Mouse (Mus musculus) thymus, adult 2 months (tissue): ENCODE data around the gene Itch. TPM values are rescaled to one million over a fixed set of nuclear protein-coding genes. Genes with fewer than 3 reads are reported as not detected.

Experiments used
- DNase-seq: peaks from one replicate; pipeline ENCODE4 v3.0.0; 2021
- H3K27ac ChIP-seq: fragments of 200-500 bp; 2 replicates; pipeline ENCODE4 v1.5.1; 2012; ENCODE audit warnings: low read length, control low read depth; ENCODE audit not compliant: control insufficient read depth, insufficient read depth
- H3K27me3 ChIP-seq: fragments of 200-500 bp; 2 replicates; pipeline ENCODE4 v1.6.1; 2012; ENCODE audit warnings: mild to moderate bottlenecking, low read length, moderate library complexity, mixed read lengths; ENCODE audit not compliant: control insufficient read depth, insufficient read depth
- H3K36me3 ChIP-seq: fragments of 200-500 bp; 2 replicates; pipeline ENCODE4 v1.6.1; 2012; ENCODE audit warnings: mild to moderate bottlenecking, low read length, moderate library complexity; ENCODE audit not compliant: control insufficient read depth, insufficient read depth
- H3K4me1 ChIP-seq: fragments of 200-500 bp; replicated peaks from 2 replicates; pipeline ENCODE4 v1.6.1; 2012; ENCODE audit warnings: low read length; ENCODE audit not compliant: control insufficient read depth, insufficient read depth
- H3K4me3 ChIP-seq: fragments of 200-500 bp; 2 replicates; pipeline ENCODE4 v1.5.1; 2012; ENCODE audit warnings: mild to moderate bottlenecking, low read length, control low read depth, moderate library complexity; ENCODE audit not compliant: control insufficient read depth, insufficient read depth
- CTCF ChIP-seq: fragments of 200-500 bp; IDR thresholded peaks from 2 replicates; pipeline ENCODE4 v1.5.1; 2012; ENCODE audit warnings: mild to moderate bottlenecking, control low read depth, low read length, moderate library complexity, borderline replicate concordance; ENCODE audit not compliant: control insufficient read depth, poor library complexity, insufficient read depth; ENCODE audit errors: extremely low read depth
- POLR2A ChIP-seq: fragments of 200-500 bp; IDR thresholded peaks from 2 replicates; pipeline ENCODE4 v1.6.1; 2012; ENCODE audit warnings: mild to moderate bottlenecking, low read length, control low read depth, moderate library complexity; ENCODE audit not compliant: control insufficient read depth, poor library complexity, insufficient read depth; ENCODE audit errors: extremely low read depth
- WGBS: fragments of 180-500 bp; shearing (Covaris S2); methylation state at CpG from one replicate; pipeline ENCODE4 v1.1.7; 2018; 5-methylcytosine and 5-hydroxymethylcytosine counted together
- polyA plus RNA-seq: library from polyadenylated mRNA; depleted of rRNA; stranded (reverse); fragments of >200 nt; gene quantifications from 2 replicates; pipeline ENCODE4 v1.2.3, GENCODE M21; 2012; rRNA removed

Gene Itch
- 15.4 and 16.9 TPM in 2 replicates for polyA plus RNA-seq

DNA sequence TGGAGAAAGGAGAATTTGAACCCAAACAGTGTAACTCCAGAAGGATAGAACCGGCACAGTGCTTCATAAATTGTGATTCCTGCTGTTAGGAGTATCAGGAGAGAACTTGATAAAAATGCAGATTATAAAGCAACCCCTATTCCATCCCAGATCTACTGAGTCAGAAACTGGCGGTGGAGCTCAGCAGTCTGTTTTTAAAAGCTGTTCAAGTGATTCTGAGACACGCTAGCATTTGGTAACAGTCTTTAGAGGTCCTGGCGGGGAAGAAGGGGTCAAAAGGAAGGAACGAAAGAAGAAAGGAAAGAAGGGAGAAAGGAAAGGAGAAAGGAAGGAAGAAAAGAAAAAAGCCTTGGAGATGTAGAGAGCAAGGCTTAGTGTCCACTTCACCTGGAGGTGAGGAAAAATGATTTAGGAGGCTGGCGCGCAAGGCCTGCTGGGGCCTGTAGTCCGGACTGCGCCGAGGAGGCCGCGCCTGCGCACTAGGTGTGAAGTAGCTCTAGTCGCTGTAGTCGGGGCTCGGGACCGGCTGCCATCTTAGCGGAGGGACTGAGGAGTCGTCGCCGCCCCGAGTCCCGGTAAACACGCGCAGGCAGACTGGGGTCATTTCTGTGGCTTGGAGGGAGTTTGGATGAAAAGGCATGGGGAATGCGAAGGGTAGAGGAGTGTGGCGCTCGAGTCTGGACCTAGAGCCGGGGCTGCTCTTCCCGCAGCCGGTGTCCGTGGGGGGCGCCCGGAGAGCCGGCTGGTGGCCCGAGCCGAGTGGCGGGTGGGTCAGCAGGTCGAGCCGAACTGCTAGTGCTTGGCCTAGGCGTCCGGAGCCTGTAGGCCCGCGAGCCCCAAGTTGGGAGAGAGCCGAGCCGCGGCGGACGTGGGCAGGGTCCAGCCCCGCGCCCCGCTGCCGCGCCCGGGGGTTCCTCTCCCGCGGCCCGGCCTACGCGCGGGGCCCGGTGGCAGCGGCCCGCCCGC, at the start of gene Itch:
Gene Itch (plus strand): TSS at position 499 of the 966 bp plus-strand sequence.
- Histone ChIP-seq H3K27ac (0 out of 2 replicates have a peak within 1 kb of the TSS, but pooled peaks have one; percentile 19), H3K27me3 (no peaks in the 10 kb centered on the region), H3K4me3 (peak within 1 kb of the TSS; percentile 98), H3K36me3 (peaks cover 5% of the 10 kb centered on the region), H3K4me1 (peaks cover 13% of the 10 kb centered on the region)
- peak; percentile 77 for TF ChIP-seq POLR2A
- no peak for TF ChIP-seq CTCF
- 2% methylated on average over 65 of the region's 65 CpGs for WGBS
- DNase-seq = peak; percentile 90

DNA sequence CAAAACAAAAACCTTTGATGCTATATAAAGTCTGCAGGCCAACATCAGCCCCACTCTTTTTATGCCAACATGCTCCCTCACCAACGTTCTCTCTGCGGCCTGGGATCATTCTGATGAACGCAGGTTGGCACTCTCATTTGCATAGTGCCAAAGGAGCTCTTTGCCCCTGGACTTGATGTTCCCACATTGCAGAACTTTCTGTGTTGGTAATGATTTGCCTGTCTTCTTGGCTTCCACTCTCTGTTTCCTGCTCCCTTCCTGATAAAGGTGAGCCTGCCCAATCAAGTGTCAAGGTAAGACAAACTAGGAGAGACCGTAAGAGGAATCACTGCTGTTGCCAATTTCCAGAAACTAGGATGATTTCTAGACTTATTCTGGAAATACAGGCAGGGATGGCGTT, 48.8 kb upstream of the Itch start:
- Histone ChIP-seq H3K27me3 (no peaks in the 10 kb centered on the region), H3K27ac (no peak overlapping the region)
- DNase-seq = no peak

GRCm38 (mm10) chr2:155086328-155086727, 47.0 kb upstream of the Itch start:
- Histone ChIP-seq H3K36me3 (no peaks in the 10 kb centered on the region), H3K4me3 (no peak overlapping the region), H3K27me3 (no peaks in the 10 kb centered on the region), H3K27ac (no peak overlapping the region), H3K4me1 (no peaks in the 10 kb centered on the region)
- TF ChIP-seq POLR2A (no peak), CTCF (no peak)
- DNase-seq = no peak
- 94% methylated on average over 5 of the region's 5 CpGs for WGBS

More for the DNA sequence above, 48.8 kb upstream of the Itch start:
- no peak overlapping the region for H3K4me3 ChIP-seq
- TF ChIP-seq CTCF = no peak
- TF ChIP-seq POLR2A = no peak
- peaks cover 2% of the 10 kb centered on the region; the same call in 1 of the 2 replicates for H3K4me1 ChIP-seq
- 94% methylated on average over 5 of the region's 5 CpGs for WGBS
- H3K36me3 ChIP-seq = no peaks in the 10 kb centered on the region

GRCm38 (mm10) chr2:155088264-155088663, 45.0 kb upstream of the Itch start:
- H3K27ac ChIP-seq = no peak overlapping the region
- H3K4me3 ChIP-seq = no peak overlapping the region
- H3K36me3 ChIP-seq = no peaks in the 10 kb centered on the region
- no peak for DNase-seq
- H3K27me3 ChIP-seq = no peaks in the 10 kb centered on the region
- no peak for TF ChIP-seq POLR2A
- no peak for TF ChIP-seq CTCF
- H3K4me1 ChIP-seq = no peaks in the 10 kb centered on the region
- 78% methylated on average over 6 of the region's 6 CpGs for WGBS

- Histone ChIP-seq H3K4me3 (no peak overlapping the region), H3K4me1 (no peaks in the 10 kb centered on the region), H3K27me3 (no peaks in the 10 kb centered on the region), H3K36me3 (no peaks in the 10 kb centered on the region), H3K27ac (no peak overlapping the region)
- DNase-seq = no peak
- WGBS = 86% methylated on average over 13 of the region's 13 CpGs
- TF ChIP-seq CTCF (no peak), POLR2A (no peak)
Measured at GRCm38 (mm10) chr2:155090909-155091742, 42.2 kb upstream of the Itch start.

- no peak for DNase-seq
- WGBS = 96% methylated on average over 3 of the region's 3 CpGs
- no peak overlapping the region for H3K27ac ChIP-seq
- no peaks in the 10 kb centered on the region for H3K27me3 ChIP-seq
- no peak overlapping the region for H3K4me3 ChIP-seq
- H3K4me1 ChIP-seq = no peaks in the 10 kb centered on the region
- H3K36me3 ChIP-seq = no peaks in the 10 kb centered on the region
- TF ChIP-seq CTCF (no peak), POLR2A (no peak)
Measured at GRCm38 (mm10) chr2:155091743-155092075, 41.6 kb upstream of the Itch start.
